Mouse (Mus musculus): Measurements from ENCODE around the gene Prr18.

DNA sequence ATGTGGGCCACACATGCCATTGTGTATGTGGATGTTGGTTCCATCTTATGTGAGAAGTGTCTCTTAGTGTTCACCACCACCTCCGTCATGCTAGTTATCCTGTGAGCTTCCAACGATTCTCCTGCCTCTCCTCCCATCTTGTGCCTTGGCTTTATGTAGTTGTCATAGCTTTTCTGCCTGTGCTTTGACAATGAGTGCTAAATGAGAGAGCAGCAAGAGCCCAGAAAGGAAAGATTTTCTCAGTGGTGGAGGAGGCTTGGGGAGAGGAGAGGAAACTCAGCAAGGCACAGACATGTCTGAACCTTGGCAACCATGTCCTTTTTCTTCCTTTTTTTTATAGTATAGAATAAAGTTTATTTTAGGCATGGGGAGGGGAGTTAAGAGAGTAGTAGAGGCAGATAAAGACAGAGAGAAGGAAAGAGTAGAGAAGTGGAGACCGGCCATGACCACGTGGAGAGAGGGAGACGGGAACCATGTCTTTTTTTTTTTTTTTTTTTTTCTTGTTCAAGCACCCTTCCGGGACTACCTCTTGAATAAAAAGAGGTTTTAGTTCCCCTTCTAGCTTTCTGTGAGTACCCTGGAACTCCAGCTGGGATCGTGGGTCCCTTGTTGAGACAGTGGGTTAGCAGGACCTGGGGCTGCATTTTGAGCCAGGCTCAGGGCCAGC, 34.4 kb upstream of the Prr18 start:
- TF ChIP-seq POLR2A (IDR thresholded peaks at IDR 0.05; ENCODE audit: insufficient read depth, low read depth, low read length) (no peak), CTCF (IDR thresholded peaks at IDR 0.05) (no peak)
